Mouse (Mus musculus) intestine, embryonic 14.5 days (tissue): ENCODE measurements around the gene Srp54c. TPM values are rescaled to one million over a fixed set of nuclear protein-coding genes. Genes with fewer than 3 reads are reported as not detected.
"Not testable (repeated sequence)": the region's sequence is repeated elsewhere in the genome, so short reads cannot be mapped to it uniquely, and the experiment has no call there.

ENCODE experiments used
- ATAC-seq: fragments of 200-750 bp; cut with Nextera tagmentation; replicated peaks from 2 replicates; pipeline ENCODE4 v1.8.0; 2017; ENCODE audit warnings: low read depth, moderate number of reproducible peaks, moderate TSS enrichment, moderate library complexity; ENCODE audit not compliant: low FRiP score, low TSS enrichment
- DNase-seq: peaks from one replicate; pipeline ENCODE4 v3.0.0-alpha.2; 2018; ENCODE audit warnings: low spot score
- H3K27ac ChIP-seq: fragments of 300-500 bp; sonication (generic); 2 replicates; pipeline ENCODE4 v1.5.1; 2014; ENCODE audit warnings: low read depth, mild to moderate bottlenecking, control low read depth
- H3K27me3 ChIP-seq: fragments of 300-500 bp; sonication (generic); replicated peaks from 2 replicates; pipeline ENCODE4 v1.6.1; 2014; ENCODE audit warnings: low read length, control low read depth; ENCODE audit not compliant: control insufficient read depth, insufficient read depth
- H3K36me3 ChIP-seq: fragments of 300-500 bp; sonication (generic); 2 replicates; pipeline ENCODE4 v1.6.1; 2014; ENCODE audit warnings: low read length, control low read depth; ENCODE audit not compliant: control insufficient read depth, insufficient read depth
- H3K4me1 ChIP-seq: fragments of 300-500 bp; sonication (generic); replicated peaks from 2 replicates; pipeline ENCODE4 v1.6.1; 2014; ENCODE audit warnings: low read length, control low read depth, mixed read lengths; ENCODE audit not compliant: control insufficient read depth, insufficient read depth
- H3K4me2 ChIP-seq: fragments of 300-500 bp; sonication (generic); 2 replicates; pipeline ENCODE4 v1.6.1; 2014; ENCODE audit warnings: low read length
- H3K4me3 ChIP-seq: fragments of 300-500 bp; sonication (generic); 2 replicates; pipeline ENCODE4 v1.5.1; 2014; ENCODE audit warnings: low read depth, low read length, control low read depth, mixed read lengths
- H3K9ac ChIP-seq: fragments of 300-500 bp; sonication (generic); 2 replicates; pipeline ENCODE4 v1.6.1; 2014; ENCODE audit warnings: mild to moderate bottlenecking, low read length
- H3K9me3 ChIP-seq: fragments of 300-500 bp; sonication (generic); 2 replicates; pipeline ENCODE4 v1.6.1; 2016; ENCODE audit warnings: low read length, control low read depth; ENCODE audit not compliant: control insufficient read depth
- WGBS: fragments of 180-500 bp; shearing (Covaris S2); extraction: QIAGEN DNeasy Blood & Tissue Kit; methylation state at CpG from one replicate; pipeline ENCODE4 v1.1.7; 2014; 5-methylcytosine and 5-hydroxymethylcytosine counted together
- polyA plus RNA-seq: library from polyadenylated mRNA; unstranded; fragments of >200 nt; fragmentation: Nextera tagmentation; extraction: Ambion mirVana; gene quantifications from 2 replicates; pipeline ENCODE4 v1.2.1, GENCODE M21; 2014

The Srp54c gene
- 68.2 and 68.3 TPM in 2 replicates for polyA plus RNA-seq

DNA sequence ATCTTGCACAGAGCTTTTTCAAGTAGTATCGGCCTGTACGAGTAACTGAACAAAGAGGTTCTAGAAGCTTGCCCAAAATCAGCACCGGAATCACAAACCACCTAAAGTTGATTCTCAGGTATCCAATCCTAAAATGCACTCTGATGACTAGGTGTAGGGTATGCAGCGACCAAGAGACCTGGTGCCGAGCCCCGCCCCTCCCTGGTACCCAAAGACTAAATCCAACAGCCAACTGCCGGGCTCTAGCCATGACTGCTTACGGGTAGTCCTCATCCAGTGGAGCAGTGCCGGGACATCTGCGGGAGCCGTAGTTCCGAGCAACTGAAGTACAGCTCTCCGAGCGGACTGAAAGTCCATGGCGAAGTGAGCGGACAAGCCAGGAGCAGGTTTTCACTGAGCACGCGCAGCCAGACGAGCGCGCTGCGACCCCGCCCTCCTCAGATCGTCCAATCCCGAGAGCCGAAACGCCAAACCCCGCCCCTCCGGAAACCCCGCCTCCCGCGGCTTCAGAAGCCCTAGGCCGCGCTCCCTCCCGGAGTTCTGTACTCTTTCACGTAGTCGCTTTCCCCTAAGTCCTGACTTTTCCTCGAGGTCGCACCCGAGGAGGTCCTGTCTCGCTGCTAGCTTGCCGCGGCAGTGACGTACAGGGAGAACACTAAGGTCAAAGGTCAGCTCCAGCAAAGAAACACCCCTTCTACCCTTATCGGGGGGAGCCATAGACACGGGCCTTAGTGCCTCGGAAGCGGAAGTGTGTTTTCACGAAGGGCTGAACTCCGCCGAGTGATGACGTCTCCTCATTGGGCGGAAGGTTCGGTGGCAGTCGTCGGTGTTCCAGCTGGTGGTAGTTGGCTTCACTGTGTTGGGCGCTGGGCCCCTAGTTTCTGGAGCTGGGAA lies at the start of gene Srp54c:
Gene Srp54c (plus strand): TSS at position 543 of the 894 bp plus-strand sequence.
- WGBS = no CpG with 5 or more reads among the region's 57 CpGs
- DNase-seq, H3K9me3 ChIP-seq, H3K4me1 ChIP-seq, H3K9ac ChIP-seq, H3K4me2 ChIP-seq, H3K36me3 ChIP-seq, H3K27me3 ChIP-seq, H3K27ac ChIP-seq: not testable (repeated sequence)
- peak within 1 kb of the TSS; percentile 31 for H3K4me3 ChIP-seq
- ATAC-seq = peak; percentile 98

- H3K4me3 ChIP-seq, H3K4me2 ChIP-seq, H3K4me1 ChIP-seq, H3K36me3 ChIP-seq, DNase-seq, ATAC-seq, H3K27ac ChIP-seq, H3K27me3 ChIP-seq, H3K9me3 ChIP-seq, H3K9ac ChIP-seq: not testable (repeated sequence)
- WGBS = no CpG with 5 or more reads among the region's 8 CpGs
Measured at GRCm38 (mm10) chr12:55187686-55188085, 42.3 kb upstream of the Srp54c start.

DNA sequence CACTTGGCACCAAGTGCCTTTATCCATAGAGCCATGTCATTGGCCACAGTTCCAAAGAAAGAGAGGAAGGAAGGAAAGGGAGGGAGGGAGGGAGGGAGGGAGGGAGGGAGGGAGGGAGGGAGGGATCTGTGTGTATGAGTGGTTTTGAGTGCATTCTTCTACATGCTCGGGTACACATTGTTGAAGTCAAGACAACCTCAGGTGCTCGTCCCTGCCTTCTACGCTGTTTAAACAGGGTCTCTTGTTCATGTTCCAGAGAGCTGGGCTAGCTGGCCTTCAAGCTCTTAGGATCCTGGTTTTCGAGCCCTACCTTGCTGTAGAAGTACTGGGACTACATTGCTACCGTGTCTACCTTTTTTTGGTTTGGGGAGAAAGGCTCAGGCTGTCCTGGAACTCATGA lies 40.8 kb upstream of the Srp54c start:
- WGBS = no CpG with 5 or more reads among the region's 5 CpGs
- H3K4me2 ChIP-seq, H3K9me3 ChIP-seq, H3K27me3 ChIP-seq, H3K4me1 ChIP-seq, ATAC-seq, H3K9ac ChIP-seq, H3K4me3 ChIP-seq, H3K36me3 ChIP-seq, H3K27ac ChIP-seq, DNase-seq: not testable (repeated sequence)

DNA sequence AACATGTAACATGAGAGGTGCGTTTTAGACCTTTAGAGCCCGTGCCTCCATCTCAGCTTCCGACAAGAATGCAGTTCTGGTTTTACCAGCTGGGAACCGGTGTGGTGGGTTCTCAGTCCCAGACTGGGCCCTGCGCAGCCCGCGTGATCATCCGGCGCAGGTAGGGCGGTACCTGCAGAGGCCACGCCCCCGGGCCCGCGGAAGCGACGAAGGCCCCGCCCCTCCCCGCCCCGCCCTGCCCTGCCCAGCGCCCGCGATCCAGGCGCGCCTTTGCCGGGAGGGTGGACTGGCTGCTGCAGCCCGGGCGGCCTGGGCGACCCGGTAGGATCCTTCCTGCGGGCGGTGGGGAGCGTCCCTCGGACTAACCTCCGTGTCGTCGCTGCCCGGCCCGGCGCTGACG lies 30.7 kb upstream of the Srp54c start, which contains the start of gene 1700047I17Rik2:
Gene 1700047I17Rik2 (plus strand): TSS at position 287 of the 400 bp plus-strand sequence.
- not testable (repeated sequence) for H3K4me3 ChIP-seq, H3K4me1 ChIP-seq, H3K9me3 ChIP-seq, H3K4me2 ChIP-seq, H3K9ac ChIP-seq, H3K27ac ChIP-seq, H3K36me3 ChIP-seq, H3K27me3 ChIP-seq, DNase-seq
- peak; percentile 96 for ATAC-seq
- no CpG with 5 or more reads among the region's 40 CpGs for WGBS

GRCm38 (mm10) chr12:55199799-55200198 lies 30.2 kb upstream of the Srp54c start:
- no CpG with 5 or more reads among the region's 18 CpGs for WGBS
- H3K36me3 ChIP-seq, H3K4me3 ChIP-seq, H3K27ac ChIP-seq, H3K9me3 ChIP-seq, H3K27me3 ChIP-seq, H3K9ac ChIP-seq, H3K4me1 ChIP-seq, H3K4me2 ChIP-seq, DNase-seq: not testable (repeated sequence)
- peak; percentile 44 for ATAC-seq

GRCm38 (mm10) chr12:55212944-55213343 lies 17.0 kb upstream of the Srp54c start:
- not testable (repeated sequence) for H3K4me1 ChIP-seq, H3K4me2 ChIP-seq, DNase-seq, H3K27me3 ChIP-seq, H3K9ac ChIP-seq, ATAC-seq, H3K27ac ChIP-seq, H3K36me3 ChIP-seq, H3K9me3 ChIP-seq, H3K4me3 ChIP-seq
- no CpG with 5 or more reads among the region's 6 CpGs for WGBS

- not testable (repeated sequence) for H3K9ac ChIP-seq
Measured at GRCm38 (mm10) chr12:55230520-55230861, 523 bp downstream of the Srp54c start.

DNA sequence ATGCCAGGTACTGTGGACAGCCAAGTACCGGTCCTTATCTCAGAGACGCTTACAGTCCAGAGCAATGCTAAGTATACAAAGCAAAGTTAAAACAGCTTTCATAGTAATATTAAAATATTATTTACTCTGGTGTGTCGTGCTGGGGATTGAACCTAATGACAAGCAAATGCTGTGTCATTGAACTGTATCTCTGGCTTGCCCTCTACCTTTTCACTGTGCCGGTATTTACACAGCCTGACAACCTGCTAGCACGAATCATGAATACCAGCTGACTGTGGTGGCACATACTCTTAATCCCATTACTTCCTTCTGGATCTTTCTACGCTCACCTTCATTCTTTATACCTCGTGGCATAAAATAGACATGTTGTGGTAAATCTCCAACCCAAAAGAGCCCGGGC lies 12.3 kb downstream of the Srp54c start:
- not testable (repeated sequence) for H3K4me2 ChIP-seq, H3K4me3 ChIP-seq, H3K27ac ChIP-seq, H3K36me3 ChIP-seq, DNase-seq, H3K4me1 ChIP-seq, ATAC-seq, H3K27me3 ChIP-seq, H3K9ac ChIP-seq, H3K9me3 ChIP-seq
- WGBS = no CpG with 5 or more reads among the region's 8 CpGs

More at GRCm38 (mm10) chr12:55230520-55230861, 523 bp downstream of the Srp54c start:
- H3K4me1 ChIP-seq, H3K36me3 ChIP-seq, H3K27me3 ChIP-seq, H3K27ac ChIP-seq, DNase-seq, H3K9me3 ChIP-seq, H3K4me2 ChIP-seq: not testable (repeated sequence)
- peak overlapping the region; percentile 31 for H3K4me3 ChIP-seq
- WGBS = 0% methylated on average over 10 of the region's 25 CpGs
- peak; percentile 50; the same call in 1 of the 2 replicates for ATAC-seq

- H3K4me3 ChIP-seq, H3K4me1 ChIP-seq, H3K27me3 ChIP-seq, H3K9me3 ChIP-seq, DNase-seq, H3K9ac ChIP-seq, ATAC-seq, H3K27ac ChIP-seq, H3K4me2 ChIP-seq: not testable (repeated sequence)
- WGBS = no CpG with 5 or more reads among the region's 8 CpGs
- peaks cover 17% of the 10 kb centered on the region; the same call in 1 of the 2 replicates for H3K36me3 ChIP-seq
Measured at GRCm38 (mm10) chr12:55261950-55262349, 32.0 kb downstream of the Srp54c start.
